Mouse (Mus musculus): ENCODE measurements at regions not wholly inside any gene's neighbourhood (a gene's known extent, or its start where the extent isn't known, plus 50 kb on each side); places are given as distances from the start of the nearest gene placed in this dataset.

DNA sequence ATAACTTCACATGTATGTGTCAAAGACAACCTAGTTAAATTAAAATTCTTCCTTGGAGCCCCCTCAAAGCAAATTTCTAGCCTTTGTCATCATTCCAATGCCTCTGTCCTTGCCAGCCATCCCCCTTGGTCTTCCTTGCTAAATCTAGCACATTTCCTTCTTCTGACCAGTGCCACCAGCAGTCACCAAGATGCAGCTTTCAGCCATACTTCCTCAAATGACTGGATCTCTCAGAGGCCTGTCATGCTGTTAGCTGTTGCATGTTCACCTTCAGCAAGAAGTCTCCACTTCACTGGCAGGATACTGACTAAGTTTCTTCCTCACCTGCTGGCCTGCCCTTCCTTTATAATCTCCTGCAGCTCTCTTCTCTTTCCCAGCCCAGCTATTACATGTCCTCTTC is 261.3 kb downstream of the Pik3r1 start:
- DNase-seq (ENCODE audit: low spot score in 2 of 2), result no peak

DNA sequence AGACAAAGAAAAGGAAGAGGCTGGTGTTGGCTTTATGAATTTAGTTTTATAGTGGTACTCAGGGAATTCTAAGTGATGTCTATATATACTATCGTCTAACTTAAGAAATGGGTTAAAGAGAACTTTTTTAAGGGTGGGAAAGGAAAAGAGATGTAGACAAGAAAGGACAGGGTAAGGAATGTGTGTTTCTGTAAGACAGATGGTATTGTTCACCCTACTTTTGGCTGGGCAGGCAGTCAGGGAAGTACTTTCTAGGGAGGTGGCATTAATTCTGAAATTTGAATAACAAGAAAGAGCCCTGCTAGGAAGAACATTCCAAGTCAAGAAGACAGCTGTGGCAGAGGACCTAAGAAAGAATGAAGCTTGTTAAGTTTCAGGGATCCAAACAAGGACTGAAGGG is 263.0 kb downstream of the Pik3r1 start:
- no peak for DNase-seq (ENCODE audit: low spot score in 2 of 2)

DNA sequence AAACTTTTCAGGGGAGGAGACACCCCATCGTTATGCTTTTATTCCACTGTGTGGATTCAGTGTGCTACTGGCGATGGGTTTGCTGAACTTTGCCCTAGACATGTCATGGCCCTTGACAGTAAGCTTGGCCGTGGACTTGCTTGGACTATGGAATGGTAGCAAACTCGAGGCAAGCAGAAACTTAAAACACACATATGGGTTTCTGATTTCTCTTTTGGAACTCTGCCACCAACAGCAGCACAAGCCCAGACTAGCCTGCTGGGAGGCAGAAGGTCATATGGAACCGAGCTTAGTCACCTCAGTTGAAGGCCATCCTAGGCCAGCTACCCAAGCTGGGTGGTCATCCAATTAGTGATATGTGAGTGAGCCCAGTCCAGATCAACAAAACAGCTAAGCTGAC is 263.8 kb downstream of the Pik3r1 start:
- DNase-seq (ENCODE audit: low spot score in 2 of 2), result no peak

DNA sequence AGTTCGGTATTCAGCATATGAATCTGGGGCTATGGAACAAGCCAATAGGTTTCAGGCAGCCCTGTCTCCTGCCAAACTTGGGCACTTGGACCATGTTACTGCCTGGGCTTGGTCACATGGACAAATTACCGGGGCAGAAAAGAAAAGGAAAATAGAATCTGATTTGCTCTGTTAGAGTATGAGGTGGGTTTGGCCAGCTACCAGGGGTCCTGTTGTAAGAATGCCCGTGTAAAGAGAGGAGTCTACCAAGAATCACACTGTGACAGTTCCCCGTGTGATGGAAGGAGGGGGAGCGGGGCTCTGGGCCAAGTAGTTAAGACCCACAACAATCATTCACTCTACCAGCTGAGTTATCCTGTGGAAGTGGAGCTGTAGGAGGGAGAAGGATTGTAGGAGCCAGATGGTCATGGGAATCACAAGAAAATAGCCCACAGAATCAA is 266.2 kb downstream of the Pik3r1 start:
- no peak for DNase-seq (ENCODE audit: low spot score in 2 of 2)

DNA sequence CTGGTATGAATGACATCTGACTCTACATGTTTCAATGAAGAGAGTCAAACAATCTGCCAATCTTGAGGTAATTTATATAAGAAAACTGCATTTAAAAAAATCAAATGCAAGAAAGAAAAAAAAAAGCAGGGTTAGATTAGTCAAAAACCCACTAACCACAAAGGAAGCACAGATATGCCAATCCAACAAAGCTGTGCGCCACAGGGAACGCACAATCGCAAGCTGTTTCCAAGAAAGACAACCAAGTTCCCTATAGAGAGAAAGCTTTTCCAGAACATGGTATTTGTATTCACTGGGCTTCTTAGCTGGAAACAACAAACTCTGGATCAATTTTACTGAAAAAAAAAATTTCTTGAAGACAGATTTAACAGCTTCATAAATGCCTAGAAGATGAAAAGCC is 267.0 kb downstream of the Pik3r1 start:
- DNase-seq (ENCODE audit: low spot score in 2 of 2), result no peak

DNA sequence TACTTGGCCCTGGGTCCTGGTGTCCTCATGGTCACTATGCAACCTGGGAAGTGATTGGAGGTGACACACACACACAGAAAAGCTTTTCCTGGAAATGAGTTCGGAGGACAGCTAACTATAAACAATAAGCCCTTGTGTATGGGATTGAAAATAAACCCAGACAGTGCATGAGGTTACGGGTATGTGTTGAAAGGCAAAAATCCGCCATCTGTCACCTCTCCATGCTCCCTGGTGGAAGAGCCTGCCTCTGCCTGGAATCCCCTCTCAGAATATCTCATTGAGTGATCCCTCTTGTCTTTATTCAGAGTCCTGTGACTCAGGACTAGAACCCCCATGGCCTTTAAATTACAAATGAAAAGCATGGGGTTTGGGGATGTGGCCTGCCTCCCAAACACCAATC is 276.2 kb downstream of the Pik3r1 start:
- DNase-seq (ENCODE audit: low spot score in 2 of 2), result no peak

DNA sequence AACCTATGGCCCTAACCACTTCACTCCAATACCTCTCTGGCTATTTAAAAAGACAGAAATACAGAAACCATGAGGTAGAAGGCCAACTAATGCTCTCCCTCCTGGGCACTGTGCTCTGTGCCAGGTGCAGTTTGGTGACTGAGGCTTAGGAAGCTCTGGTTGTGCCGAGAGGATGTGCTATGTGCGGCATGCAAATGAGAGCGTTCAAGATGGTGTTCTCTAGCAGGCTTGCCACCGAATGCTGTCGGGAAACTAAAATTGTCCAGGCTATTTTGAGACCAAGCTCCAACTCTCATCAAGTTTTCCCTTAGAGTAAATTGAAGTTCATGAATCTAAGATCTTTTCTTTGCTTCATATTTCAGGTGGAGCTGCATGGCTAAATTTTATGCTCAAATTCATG is 277.1 kb downstream of the Pik3r1 start:
- DNase-seq (ENCODE audit: low spot score in 2 of 2), result no peak

DNA sequence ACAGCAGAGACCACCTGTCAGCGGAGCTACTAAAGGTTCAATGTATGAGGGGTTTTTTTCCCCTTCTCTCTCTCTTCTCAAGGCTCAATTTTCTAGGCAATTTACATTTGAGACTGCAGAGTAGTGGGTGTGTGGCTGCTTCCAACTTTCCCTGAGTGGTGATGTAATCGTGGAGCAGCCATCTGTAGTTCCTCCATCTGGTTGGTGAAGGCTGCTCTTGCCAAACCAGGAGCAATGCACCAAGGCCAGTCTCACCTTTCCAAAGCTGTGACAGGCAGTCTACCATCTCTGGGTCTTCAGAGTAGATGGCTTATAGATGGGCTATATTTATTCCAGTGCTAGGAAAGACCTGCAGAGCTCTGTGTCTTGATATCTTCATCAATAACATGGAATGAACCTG is 280.4 kb downstream of the Pik3r1 start:
- DNase-seq (ENCODE audit: low spot score in 2 of 2), result no peak

DNA sequence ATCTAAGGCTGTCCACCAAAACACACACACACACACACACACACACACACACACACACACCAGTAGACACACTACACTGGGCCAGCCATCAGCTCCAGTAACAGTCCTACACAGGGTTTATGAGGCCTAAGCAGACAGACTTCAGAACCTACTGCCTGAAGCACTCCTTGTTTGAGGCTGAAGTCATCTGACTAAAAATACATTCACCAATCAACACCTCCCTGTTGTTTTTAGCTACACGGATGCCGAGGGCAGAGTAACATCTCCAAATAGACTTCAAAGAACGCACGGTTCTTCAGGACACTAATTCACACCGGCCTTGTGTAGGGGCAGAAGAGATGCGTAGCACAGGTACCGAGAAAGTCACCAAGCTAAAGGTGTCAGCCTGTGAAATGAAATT is 282.2 kb downstream of the Pik3r1 start:
- DNase-seq (ENCODE audit: low spot score in 2 of 2), result no peak

DNA sequence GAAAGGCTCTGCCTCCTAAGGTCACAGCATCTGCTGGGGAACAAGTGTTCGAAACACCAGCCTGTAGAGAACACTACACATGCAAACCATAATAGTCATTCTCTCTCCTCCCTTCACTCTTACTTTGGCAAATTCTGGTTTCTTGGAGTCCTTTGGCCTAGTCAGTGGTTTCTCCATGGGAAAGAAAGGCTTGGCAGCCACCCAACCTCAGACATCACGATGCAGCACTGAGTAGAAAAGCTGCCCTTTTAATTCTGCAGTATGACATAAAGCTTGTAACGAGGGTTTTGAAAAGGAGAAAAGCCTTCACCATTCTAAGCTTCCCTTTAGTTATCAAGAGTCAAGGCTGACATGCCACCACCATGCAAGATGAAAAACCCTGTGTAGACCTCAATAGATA is 284.2 kb downstream of the Pik3r1 start:
- DNase-seq (ENCODE audit: low spot score in 2 of 2), result no peak

DNA sequence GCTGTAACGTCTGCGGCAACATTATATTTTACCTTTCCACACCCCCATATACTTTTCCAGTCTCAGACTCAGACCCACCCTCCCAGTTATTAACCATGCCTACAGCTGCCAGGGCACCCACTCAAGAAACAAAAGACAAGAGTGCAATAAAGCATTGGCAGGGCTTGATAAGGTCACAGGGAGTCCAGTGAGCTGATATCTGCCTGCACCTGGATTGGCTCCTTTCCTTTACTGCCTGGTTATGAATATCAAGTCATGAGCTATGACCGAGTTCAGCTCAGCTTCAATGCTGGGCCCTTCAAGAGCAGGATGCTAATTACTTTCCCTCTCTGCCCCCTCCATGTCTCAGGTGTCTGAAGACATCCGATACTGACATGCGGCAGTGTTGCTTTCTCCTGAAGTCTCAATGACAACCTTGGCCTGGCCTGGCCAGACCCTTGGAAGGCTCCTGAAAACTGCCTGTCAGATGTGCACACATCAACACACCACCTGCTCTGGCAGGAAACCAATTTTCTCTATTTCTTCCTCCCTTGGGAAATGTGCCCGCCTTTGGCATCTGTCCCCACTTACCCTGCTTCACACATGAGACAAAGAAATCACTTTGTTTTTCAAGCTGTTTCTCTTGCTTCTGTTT is 286.3 kb downstream of the Pik3r1 start:
- DNase-seq (ENCODE audit: low spot score in 2 of 2), result no peak

DNA sequence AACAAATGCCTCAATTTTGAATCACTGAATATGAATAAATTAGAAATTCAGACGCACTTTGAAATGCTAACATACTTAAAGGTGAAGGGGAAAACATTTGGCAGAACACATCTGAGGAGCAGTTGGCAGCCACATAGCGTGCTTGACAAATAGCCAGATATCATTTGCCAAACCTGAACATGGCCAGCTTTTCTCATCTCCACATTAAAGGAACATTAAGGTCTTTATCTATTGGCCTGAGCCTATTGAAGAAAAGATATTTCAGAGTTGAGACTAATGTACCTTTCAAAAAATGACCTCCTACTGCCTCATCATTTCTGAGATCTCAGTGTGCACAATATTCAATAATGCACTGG is 288.7 kb downstream of the Pik3r1 start:
- no peak for DNase-seq (ENCODE audit: low spot score in 2 of 2)

DNA sequence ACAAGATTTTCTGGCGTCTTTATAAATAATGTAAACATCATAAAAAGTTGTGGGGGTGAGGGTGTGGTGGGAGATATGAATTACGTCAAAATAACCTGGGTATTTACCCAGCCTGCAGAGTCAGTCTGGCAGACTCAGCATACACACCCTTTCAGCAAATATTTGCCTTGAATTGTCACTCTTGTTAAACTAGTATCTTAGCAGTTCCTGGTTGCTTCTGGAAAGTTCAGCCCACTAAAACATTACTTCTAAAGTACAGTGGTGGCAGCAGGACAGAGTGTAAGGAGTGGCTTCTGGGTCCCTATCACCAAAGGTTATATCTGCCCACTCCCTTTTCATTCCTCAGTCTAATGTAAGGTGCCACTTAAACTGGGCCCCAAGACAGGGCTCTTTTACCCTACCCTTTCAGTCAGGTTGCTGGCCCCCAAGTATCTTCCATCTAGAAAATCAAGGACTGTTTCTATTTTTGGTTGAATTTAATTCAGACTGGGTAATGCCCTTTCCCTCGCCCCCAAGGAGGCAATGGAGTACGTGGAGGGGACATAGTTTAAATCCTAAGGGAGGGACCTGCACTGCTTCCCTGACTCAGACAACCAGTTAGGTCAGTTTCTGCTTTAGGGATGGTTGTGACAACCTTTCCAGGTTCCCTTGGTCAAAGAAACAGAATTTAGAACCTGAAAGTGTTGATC is 289.3 kb downstream of the Pik3r1 start:
- DNase-seq (ENCODE audit: low spot score in 2 of 2), result no peak

DNA sequence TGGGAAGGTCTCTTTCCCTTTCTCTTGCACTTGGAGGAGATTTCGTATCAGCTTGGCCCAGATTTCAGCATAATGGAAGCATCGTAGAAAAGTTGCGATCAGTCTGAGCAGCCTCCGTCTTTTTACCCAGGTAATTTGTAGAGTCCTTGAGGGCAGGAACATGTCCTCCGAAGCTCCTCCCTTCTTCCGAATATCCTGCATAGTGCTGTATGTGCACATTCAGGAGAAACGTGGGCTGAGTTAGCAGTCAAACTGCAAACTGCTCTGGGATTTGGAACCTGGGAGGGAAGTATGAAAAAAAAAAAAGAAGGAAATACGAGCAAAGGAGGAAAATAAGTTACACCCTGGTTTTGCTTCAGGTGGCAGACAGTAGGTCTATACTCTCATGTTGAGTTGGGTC is 294.7 kb downstream of the Pik3r1 start:
- no peak for DNase-seq (ENCODE audit: low spot score in 2 of 2)

DNA sequence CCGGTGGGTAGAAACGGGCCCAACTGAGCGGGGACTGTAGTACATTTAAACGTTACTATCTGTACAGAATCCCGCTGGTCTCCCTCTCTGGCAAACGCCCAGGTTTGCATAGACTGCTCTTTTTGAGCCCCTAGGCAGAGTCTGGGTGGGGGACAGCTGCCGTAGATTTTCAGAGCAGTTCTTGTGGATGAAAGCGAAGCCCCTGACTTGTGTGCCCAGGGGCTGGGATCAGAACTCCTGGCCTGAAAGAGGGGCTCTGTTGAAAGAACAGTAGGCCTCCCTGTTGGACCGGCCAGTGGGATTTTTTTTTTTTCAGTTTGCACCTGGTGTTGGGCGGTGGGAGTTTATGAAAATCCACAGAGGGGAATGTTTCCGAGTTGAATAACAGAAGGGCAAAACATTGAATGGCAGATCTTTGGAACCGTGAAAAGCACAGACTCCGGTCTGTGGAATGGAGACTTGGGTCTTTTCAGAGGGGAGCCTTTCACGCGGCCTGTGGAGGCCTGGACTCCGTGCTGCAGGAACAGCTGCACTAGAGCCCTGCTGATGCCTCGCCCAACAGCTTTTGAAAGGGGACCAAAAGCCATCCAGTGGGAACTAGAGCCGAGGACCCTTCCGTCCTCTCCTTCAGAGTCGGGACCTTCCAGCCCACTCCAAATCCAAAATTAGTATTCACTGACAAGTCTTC is 297.3 kb downstream of the Pik3r1 start:
- DNase-seq (ENCODE audit: low spot score in 2 of 2), result no peak

DNA sequence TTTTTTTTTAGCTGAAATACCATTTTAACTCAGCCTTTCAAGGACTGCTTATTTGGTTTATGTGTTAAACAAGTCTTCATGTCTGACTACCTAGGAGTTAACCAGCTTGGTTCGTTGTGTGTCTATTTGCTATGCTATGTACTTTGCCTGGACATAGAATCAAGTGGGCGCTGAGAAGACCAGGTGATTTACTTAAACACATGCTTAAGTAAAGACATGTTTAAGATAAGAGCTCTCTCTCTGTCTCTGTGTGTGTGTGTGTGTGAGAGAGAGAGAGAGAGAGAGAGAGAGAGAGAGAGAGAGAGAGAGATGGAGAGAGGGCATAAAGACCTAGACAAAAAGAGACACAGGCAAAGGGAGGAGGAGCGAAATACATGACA is 302.3 kb downstream of the Pik3r1 start:
- no peak for DNase-seq (ENCODE audit: low spot score in 2 of 2)

DNA sequence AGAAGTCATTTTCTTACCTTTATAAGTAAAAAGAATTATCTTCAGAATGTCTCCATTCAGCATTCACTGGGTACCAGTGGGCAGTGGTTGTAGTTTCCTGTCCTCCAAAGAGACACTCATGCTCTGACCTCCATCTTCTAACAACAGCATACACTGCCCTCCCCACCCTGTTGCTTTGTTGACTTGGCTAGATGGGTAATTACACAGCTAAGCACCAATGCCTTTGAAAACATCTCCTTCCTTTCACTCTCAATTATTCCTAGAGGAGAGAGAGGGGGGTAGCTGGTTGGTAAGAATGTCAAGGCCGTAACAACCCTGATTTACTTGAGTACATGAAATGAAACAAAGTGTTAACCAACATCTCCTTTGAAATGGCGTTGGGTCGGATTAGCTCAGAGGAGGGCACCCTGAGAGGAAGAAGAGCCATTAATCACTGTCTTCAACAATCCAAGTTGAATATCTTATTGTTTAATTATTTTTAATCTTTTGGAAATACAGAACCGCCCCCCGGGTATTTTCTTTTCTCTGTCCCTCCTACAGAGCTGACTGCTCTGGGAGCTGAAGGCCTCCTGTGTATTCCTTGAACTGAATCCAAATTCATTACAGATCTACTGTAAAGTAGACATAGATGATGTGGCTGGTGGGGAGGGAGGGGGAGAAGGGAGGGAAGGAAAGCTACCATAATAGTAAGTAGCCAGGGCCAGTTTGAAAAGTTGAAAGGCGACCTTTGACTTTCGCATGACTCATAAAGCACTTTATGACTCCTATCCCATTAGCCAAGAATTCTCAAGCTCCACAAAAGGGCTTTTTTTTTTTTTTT is 302.9 kb downstream of the Pik3r1 start:
- no peak for DNase-seq (ENCODE audit: low spot score in 2 of 2)

DNA sequence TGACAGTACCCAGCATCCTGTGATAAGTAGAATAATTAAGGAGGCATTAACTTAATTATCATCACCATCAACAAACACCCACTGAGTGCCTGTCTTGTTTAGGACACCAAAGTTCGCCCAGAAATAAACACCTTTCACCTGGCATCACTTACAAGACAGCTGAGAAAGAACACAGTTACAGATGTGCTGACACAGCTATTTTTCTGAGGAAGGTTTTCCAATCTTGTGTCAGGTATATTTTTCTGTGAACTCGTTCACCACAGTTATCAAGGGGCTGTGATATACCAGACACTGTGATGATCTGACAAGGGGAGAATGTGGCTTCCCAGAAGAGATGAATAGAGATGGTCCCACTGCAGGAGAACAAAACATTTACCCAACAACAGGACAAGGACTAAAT is 311.1 kb downstream of the Pik3r1 start:
- DNase-seq (ENCODE audit: low spot score in 2 of 2), result no peak

DNA sequence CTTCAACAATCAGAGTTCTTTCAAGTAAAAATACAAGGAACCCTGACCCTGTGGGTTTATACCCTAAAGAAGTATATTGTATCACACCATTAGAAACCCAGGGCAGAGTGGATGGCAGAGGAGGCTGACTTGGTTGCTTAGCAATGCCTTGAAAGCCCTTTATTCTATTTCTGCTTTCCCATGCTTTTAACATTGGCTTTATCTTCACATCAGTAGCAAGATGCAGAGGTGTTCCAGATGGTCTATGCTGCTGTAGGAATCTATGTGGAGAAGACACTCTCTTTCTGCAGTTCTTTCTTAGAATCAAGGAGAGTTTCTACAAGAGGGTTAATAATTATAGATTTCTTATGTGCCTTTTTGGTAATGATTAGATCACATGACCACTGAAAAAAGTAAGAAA is 313.7 kb downstream of the Pik3r1 start:
- DNase-seq (ENCODE audit: low spot score in 2 of 2), result no peak

DNA sequence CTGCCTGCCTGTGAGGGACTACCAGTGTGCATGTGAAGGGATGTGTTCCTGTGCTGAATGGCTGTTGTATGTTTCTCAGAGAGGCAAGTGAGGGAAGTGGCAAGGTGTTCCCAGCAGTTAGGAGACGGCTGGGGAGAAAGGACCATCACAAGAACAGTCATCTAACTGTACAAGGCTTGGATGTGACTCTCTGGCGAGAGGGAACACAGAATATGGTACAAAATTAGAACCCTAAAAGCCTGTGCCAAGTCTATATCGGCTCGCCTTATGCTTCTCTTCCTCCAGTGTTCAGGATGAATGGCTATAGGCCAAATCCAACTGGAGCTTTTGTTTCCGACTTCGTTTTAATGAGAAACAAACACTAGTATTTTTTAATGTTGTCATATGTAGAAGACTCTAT is 317.5 kb downstream of the Pik3r1 start:
- DNase-seq (ENCODE audit: low spot score in 2 of 2), result no peak

DNA sequence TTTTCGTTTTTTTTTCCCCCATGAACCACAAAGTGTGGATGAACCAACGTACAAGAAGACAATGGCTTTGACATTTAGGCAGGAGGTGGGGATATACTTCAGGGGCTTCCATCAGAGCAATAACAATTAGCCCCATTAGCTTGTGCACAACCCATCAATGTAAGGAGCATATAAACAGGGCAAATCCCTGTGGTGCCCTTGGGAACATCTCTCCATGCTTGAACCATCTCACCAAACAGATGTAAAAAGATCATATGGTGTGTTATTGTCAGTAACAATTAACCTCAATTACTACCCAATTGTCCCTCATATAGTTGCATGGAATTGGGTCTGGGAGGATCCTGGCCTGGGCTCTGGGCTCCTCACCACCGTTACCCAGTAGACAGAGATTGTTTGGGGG is 328.5 kb downstream of the Pik3r1 start:
- no peak for DNase-seq (ENCODE audit: low spot score in 2 of 2)

DNA sequence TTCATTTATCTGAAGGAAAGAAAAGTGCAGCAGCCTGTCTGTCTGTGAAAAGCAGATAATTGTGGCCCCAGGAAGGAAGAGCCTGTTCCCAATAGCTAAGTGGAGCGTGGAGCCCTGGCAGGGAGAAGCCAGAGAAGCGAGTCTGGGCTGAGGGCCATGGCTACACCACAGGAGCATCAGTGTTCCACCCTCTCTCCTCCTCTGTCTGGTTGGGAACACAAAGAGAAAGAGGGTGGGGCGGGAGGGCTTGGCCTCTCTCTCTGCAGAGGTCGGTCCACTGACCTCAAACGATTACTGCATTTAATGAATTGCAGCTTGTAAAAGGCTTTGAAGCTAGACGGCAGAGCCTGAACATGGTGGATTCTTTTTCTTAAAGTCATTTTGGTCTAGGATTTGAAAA is 329.0 kb downstream of the Pik3r1 start:
- DNase-seq (ENCODE audit: low spot score in 2 of 2), result no peak

DNA sequence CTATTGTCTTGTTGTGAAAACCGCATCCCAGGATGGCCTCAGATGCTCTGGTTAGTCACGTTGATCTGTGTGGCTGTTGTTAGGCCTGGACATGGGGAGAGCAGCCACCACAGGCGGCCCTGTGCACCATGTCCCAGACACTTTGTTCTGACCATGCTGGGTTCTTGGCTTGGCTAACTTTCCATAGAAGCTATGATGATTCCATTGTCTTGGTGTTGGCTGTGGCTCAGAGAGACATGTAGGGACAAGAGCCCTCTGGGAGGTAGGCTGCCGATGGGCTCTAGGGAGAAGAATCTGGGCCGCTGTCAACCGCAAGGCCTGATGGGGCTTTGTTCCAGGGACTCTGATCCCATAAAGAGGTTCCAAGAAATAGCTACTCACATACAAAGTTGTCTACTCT is 334.9 kb downstream of the Pik3r1 start:
- DNase-seq (ENCODE audit: low spot score in 2 of 2), result no peak
